Mouse (Mus musculus) liver, embryonic 14.5 days (tissue): ENCODE measurements around the gene Rph3al. TPM values are rescaled to one million over a fixed set of nuclear protein-coding genes. Genes with fewer than 3 reads are reported as not detected.

ENCODE experiments used
- ATAC-seq: fragments of 200-750 bp; cut with Nextera tagmentation; 2 replicates; pipeline ENCODE4 v1.8.0; 2017; ENCODE audit warnings: moderate number of reproducible peaks, mild to moderate bottlenecking, moderate library complexity; ENCODE audit not compliant: insufficient read depth
- DNase-seq, 3 experiments: peaks; one replicate each; pipeline ENCODE4 v3.0.0-alpha.2; 2012 to 2013; ENCODE audit warnings: low read depth in 3 of 3, low spot score in 3 of 3
- H3K27ac ChIP-seq: fragments of 300-500 bp; sonication (generic); 2 replicates; pipeline ENCODE4 v1.5.1; 2014; ENCODE audit warnings: moderate library complexity, mild to moderate bottlenecking, control low read depth, inconsistent platforms
- H3K27me3 ChIP-seq: fragments of 300-500 bp; sonication (generic); 2 replicates; pipeline ENCODE4 v1.6.1; 2014; ENCODE audit warnings: mild to moderate bottlenecking, low read length, moderate library complexity; ENCODE audit not compliant: control insufficient read depth, insufficient read depth
- H3K36me3 ChIP-seq: fragments of 300-500 bp; sonication (generic); replicated peaks from 2 replicates; pipeline ENCODE4 v1.6.1; 2014; ENCODE audit warnings: low read depth; ENCODE audit not compliant: control insufficient read depth, insufficient read depth
- H3K4me1 ChIP-seq, 2 experiments: fragments of 200-500 bp in 1 of 2; fragments of 300-500 bp in 1 of 2; sonication (generic) in 1 of 2; replicated peaks; 2 replicates each; pipeline ENCODE4 v1.6.1; 2012 to 2014; ENCODE audit warnings: antibody characterized with exemption in 1 of 2, inconsistent platforms in 1 of 2, low read length in 1 of 2; ENCODE audit not compliant: control insufficient read depth in 2 of 2, insufficient read depth in 2 of 2
- H3K4me2 ChIP-seq: fragments of 300-500 bp; sonication (generic); 2 replicates; pipeline ENCODE4 v1.6.1; 2014; ENCODE audit warnings: low read depth, mild to moderate bottlenecking, control low read depth, moderate library complexity
- H3K4me3 ChIP-seq, 2 experiments: fragments of 200-500 bp in 1 of 2; fragments of 300-500 bp in 1 of 2; sonication (generic) in 1 of 2; 2 replicates each; pipeline ENCODE4 v1.5.1; 2012 to 2014; ENCODE audit warnings: low read depth in 2 of 2, low read length in 2 of 2, mild to moderate bottlenecking in 2 of 2, control low read depth in 1 of 2, inconsistent platforms in 1 of 2, moderate library complexity in 1 of 2; ENCODE audit not compliant: insufficient read depth in 1 of 2
- H3K9ac ChIP-seq: fragments of 300-500 bp; sonication (generic); replicated peaks from 2 replicates; pipeline ENCODE4 v1.6.1; 2014; ENCODE audit warnings: mild to moderate bottlenecking, control low read depth, moderate library complexity
- H3K9me3 ChIP-seq: fragments of 300-500 bp; sonication (generic); 2 replicates; pipeline ENCODE4 v1.6.1; 2016; ENCODE audit warnings: low read length, mixed read lengths; ENCODE audit not compliant: control insufficient read depth
- CTCF ChIP-seq: IDR thresholded peaks from 2 replicates; pipeline ENCODE4 v1.5.1; 2016; ENCODE audit warnings: antibody characterized with exemption, low read depth, control low read depth
- EP300 ChIP-seq: IDR thresholded peaks from 2 replicates; pipeline ENCODE4 v1.6.1; 2016; ENCODE audit warnings: antibody characterized with exemption, low read depth
- WGBS: fragments of 180-500 bp; shearing (Covaris S2); extraction: QIAGEN DNeasy Blood & Tissue Kit; methylation state at CpG from one replicate; pipeline ENCODE4 v1.1.7; 2014; ENCODE audit not compliant: insufficient replicate concordance; 5-methylcytosine and 5-hydroxymethylcytosine counted together
- polyA plus RNA-seq, 2 experiments: library from polyadenylated mRNA; depleted of rRNA in 1 of 2; stranded (reverse) in 1 of 2; unstranded in 1 of 2; fragments of >200 nt; fragmentation: Nextera tagmentation in 1 of 2; extraction: Ambion mirVana in 1 of 2; gene quantifications; 2 replicates each; pipeline versions ENCODE4 v1.2.1 to v1.2.3; 2012 to 2014

Gene Rph3al
- polyA plus RNA-seq, 2 experiments, result 0.25 to 0.29 TPM

GRCm38 (mm10) chr11:75963730-75964475, 25.7 kb upstream of the Rph3al start:
- no peak overlapping the region for H3K4me2 ChIP-seq
- WGBS, result 38% methylated on average over 11 of the region's 11 CpGs
- H3K4me1 ChIP-seq, result no peaks in the 10 kb centered on the region
- TF ChIP-seq EP300 (no peak), CTCF (no peak)
- H3K9ac ChIP-seq, result no peak overlapping the region
- no peak for DNase-seq
- no peaks in the 10 kb centered on the region for H3K36me3 ChIP-seq
- ATAC-seq, result no peak
- no peak overlapping the region for H3K4me3 ChIP-seq
- no peaks in the 10 kb centered on the region for H3K9me3 ChIP-seq
- no peak overlapping the region for H3K27ac ChIP-seq
- H3K27me3 ChIP-seq, result peaks cover 25% of the 10 kb centered on the region

- Histone ChIP-seq H3K9me3 (no peaks in the 10 kb centered on the region), H3K4me3 (no peak overlapping the region), H3K27me3 (peaks cover 17% of the 10 kb centered on the region), H3K4me2 (no peak overlapping the region), H3K27ac (no peak overlapping the region), H3K4me1 (no peaks in the 10 kb centered on the region), H3K9ac (no peak overlapping the region), H3K36me3 (no peaks in the 10 kb centered on the region)
- DNase-seq (no peak), ATAC-seq (no peak)
- WGBS, result 62% methylated on average over 7 of the region's 7 CpGs
- TF ChIP-seq CTCF (no peak), EP300 (no peak)
Measured at GRCm38 (mm10) chr11:75961782-75962181, 23.6 kb upstream of the Rph3al start.

GRCm38 (mm10) chr11:75957124-75957832, 19.0 kb upstream of the Rph3al start:
- Histone ChIP-seq H3K9me3 (no peaks in the 10 kb centered on the region), H3K27ac (no peak overlapping the region), H3K4me3 (no peak overlapping the region), H3K27me3 (no peaks in the 10 kb centered on the region), H3K9ac (no peak overlapping the region), H3K4me1 (no peaks in the 10 kb centered on the region), H3K36me3 (no peaks in the 10 kb centered on the region), H3K4me2 (no peak overlapping the region)
- DNase-seq (no peak), ATAC-seq (no peak)
- WGBS, result 78% methylated on average over 17 of the region's 17 CpGs
- TF ChIP-seq EP300 (no peak), CTCF (no peak)

- 23% methylated on average over 8 of the region's 8 CpGs for WGBS
- no peak for TF ChIP-seq EP300
- no peak for TF ChIP-seq CTCF
- no peak overlapping the region for H3K9ac ChIP-seq
- no peak overlapping the region for H3K27ac ChIP-seq
- DNase-seq (no peak), ATAC-seq (no peak)
- H3K27me3 ChIP-seq, result no peaks in the 10 kb centered on the region
- no peak overlapping the region for H3K4me2 ChIP-seq
- no peaks in the 10 kb centered on the region for H3K9me3 ChIP-seq
- no peak overlapping the region for H3K4me3 ChIP-seq
- no peaks in the 10 kb centered on the region for H3K36me3 ChIP-seq
- no peaks in the 10 kb centered on the region for H3K4me1 ChIP-seq
Measured at GRCm38 (mm10) chr11:75956651-75957050, 18.4 kb upstream of the Rph3al start.

GRCm38 (mm10) chr11:75954896-75955295, 16.7 kb upstream of the Rph3al start:
- H3K27me3 ChIP-seq, result no peaks in the 10 kb centered on the region
- ATAC-seq, result no peak
- H3K4me1 ChIP-seq, result no peaks in the 10 kb centered on the region
- H3K9me3 ChIP-seq, result no peaks in the 10 kb centered on the region
- H3K9ac ChIP-seq, result no peak overlapping the region
- DNase-seq, result no peak
- TF ChIP-seq CTCF (no peak), EP300 (no peak)
- no peak overlapping the region for H3K27ac ChIP-seq
- no peak overlapping the region for H3K4me2 ChIP-seq
- no peaks in the 10 kb centered on the region for H3K36me3 ChIP-seq
- no peak overlapping the region for H3K4me3 ChIP-seq
- WGBS, result 69% methylated on average over 9 of the region's 9 CpGs
